Mouse (Mus musculus): Measurements from ENCODE around the gene Rabgef1.
A peak's percentile ranks its signal among the peaks of the same experiment; 100 is the strongest.
"Not testable (repeated sequence)": the region's sequence is repeated elsewhere in the genome, so short reads cannot be mapped to it uniquely, and the experiment has no call there.

The Rabgef1 gene

DNA sequence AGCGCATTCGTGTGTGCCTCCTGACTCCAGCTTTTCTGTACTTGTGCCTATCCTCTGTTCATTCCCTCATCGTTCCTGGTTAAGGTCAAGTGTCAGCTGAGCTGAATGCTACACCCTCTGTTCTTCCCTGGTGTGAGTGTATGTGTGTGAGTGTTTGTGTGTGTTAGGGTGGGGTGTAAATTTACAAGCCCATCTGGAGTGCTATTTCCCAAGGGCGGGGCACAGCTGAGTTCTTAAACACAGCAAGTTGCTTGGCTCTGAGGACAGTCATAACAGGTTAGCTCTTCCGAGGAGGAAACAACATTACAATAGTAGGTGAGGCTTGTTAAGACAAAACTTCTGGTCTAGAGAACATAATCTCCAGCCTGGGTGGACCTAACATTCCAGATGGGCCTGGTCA, 46.7 kb downstream of the Rabgef1 start:
- no peak for DNase-seq

DNA sequence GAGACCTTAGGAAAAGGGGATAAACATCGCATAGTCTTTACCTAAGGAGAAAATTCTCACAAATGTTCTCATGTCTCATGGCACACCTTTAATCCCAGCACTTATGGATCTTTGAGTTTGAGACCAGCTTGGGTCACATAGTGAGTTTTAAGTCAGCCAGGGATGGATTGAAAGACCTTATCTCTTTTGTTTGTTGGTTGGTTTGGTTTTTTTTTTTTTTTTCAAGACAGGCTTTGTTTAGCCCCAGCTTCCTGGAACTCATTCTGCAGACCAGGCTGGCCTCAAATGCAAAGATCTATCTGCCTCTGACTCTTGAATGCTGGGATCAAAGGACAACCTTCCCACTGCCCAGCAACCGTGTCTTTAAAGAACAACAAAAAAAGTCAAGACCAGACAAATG, 49.7 kb downstream of the Rabgef1 start:
- no peak for DNase-seq

GRCm38 (mm10) chr5:130221760-130222145, 50.2 kb downstream of the Rabgef1 start:
- no peak for DNase-seq

DNA sequence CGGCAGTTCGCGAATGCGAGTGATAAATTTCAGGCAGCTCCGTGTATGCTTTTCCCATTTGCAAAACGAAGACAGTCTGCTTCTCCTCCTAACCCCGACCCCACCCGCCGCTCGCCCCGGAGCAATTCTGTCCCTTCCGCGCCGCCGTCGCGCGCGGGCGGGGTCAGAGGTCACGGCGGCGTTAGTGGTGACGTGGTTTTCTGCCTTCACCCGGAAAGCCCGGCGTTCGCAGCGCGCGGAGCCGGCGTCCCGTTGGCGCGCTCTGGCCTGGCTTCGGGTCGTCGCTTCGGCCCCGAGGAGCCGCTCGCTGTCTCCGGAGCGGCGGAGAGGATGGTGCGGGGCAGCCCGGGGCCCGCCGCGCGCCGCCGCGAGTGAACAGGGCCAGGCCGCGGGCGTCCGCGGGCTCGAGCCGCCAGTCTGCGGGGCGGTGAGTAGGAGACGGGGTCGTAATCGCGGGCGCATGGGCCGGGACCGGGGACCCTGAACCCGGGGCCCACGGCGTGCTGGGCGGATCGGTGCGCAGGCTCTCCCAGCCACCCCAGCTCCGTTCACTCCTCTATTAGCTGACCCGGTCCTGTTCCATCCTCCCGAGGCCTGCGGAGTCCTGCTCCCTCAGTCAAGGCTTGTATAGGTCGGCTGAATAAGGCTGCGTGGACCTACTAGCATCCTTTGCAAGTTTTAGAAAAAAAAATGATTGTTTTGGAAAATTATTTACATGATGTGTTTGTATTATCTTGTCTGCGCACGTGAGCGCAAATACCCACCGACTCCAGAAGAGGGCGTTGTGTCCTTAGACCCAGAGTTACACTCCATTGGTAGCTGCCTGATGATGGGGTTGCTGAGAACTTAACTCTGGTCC, 50.8 kb downstream of the Rabgef1 start:
- DNase-seq: peak; percentile 94

- DNase-seq: no peak
These were observed 55.2 kb downstream of the Rabgef1 start for GRCm38 (mm10) chr5:130226790-130227189.

- DNase-seq: no peak
These were observed 56.5 kb downstream of the Rabgef1 start for GRCm38 (mm10) chr5:130228120-130228519.

- no peak for DNase-seq
These were observed 64.7 kb downstream of the Rabgef1 start for GRCm38 (mm10) chr5:130236302-130236701.

GRCm38 (mm10) chr5:130239236-130239635, 67.6 kb downstream of the Rabgef1 start:
- no peak for DNase-seq

GRCm38 (mm10) chr5:130239856-130240255, 68.3 kb downstream of the Rabgef1 start:
- DNase-seq: no peak

GRCm38 (mm10) chr5:130241426-130241825, 69.8 kb downstream of the Rabgef1 start:
- DNase-seq: no peak

DNA sequence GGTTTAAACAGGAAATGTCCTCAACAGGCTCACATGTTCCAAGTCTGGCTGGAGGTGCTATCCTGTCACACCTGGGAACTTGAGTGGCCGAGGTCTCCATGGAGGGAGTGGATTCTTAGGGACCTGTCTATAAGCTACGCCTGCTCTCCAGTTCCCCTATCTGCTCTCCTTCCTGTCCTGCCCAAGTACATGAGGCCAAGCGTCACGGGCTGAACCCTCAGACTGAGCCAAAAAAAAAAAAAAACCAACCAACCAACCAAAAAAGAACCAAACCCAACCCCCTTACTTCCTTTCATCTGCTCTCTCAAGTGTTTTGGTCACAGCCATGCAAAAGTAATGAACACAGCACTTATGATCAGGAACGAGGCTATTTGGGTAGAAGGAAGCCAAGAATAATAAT, 76.2 kb downstream of the Rabgef1 start:
- DNase-seq: no peak

DNA sequence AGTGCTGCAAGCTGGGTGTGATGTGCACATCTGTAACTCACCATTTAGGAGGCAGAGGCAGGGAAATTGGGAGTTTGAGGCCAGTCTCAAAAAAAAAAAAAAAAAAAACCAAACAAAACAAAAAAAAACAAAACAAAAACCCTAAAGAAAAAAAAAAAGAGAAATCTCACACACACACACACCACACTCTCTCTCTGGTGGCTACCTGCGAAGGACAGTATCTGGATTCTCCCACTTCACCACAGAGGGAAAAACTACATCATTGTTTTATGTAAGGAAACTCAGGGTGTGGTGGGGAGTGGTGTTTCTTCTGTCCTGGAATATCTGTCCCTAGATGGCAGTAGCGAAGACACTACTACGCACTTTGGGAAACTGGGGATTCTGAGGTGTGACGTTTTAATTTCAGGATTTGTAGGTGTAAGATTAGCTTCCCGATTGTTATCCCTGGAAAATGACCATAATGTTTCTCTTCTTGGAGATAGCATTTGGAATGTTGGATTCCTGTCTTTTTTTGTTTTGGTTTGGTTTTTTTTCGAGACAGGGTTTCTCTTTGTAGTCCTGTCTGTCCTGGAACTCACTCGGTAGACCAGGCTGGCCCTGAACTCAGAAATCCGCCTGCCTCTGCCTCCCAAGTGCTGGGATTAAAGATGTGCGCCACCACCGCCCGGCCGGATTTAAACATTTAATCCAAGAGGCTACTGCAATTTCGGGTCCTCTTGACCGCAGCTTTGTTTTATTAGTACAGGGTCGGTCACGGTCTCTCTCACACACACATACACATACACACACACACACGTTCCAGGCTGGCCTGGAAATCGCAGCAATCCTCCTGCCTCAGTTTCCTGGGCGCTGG, 82.8 kb downstream of the Rabgef1 start:
- DNase-seq: peak; percentile 39

DNA sequence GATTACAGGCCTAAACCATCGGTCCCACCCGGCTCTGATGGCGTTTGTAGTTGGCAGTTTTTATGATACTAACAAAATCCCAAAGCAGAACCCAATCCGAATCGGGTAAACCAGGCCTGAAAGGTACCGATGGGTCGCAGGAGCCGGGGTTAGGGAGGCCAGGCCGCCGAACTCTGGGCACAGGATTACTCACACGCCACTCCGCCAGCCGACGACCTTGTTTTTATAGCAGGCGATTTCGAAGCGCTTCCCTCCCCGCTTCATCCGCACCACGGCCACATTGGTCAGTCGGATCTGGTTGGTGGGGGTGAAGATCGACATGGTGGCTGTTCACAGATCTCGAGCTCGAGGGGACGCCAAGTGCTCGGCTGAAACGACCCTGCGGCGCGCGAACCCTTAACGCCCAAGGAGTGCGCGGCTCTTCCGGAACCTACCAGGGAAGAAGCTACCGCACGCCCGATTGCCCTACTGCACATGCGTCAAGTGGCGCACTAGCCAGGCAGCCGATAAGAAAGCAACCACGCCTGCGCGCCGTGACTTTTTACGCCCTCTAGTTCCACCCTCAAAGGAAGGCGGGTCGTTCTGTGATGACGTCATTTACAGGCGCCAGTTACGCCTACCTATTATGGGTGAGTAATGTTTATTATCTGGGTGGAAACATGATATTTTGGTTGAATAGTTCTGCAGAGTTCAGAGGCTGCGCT, 83.6 kb downstream of the Rabgef1 start, which contains the start of the genes Sbds and Tyw1:
TSS of gene Sbds (minus strand) at position 514 of the 704 bp plus-strand sequence.
TSS of gene Tyw1 (plus strand) at position 603 of the 704 bp plus-strand sequence.
- peak; percentile 98 for DNase-seq

- not testable (repeated sequence) for DNase-seq
These were observed 84.4 kb downstream of the Rabgef1 start for GRCm38 (mm10) chr5:130255799-130256525.

GRCm38 (mm10) chr5:130256678-130257271, 85.2 kb downstream of the Rabgef1 start:
- peak; percentile 96 for DNase-seq

GRCm38 (mm10) chr5:130257303-130257702, 85.7 kb downstream of the Rabgef1 start:
- DNase-seq: no peak

DNA sequence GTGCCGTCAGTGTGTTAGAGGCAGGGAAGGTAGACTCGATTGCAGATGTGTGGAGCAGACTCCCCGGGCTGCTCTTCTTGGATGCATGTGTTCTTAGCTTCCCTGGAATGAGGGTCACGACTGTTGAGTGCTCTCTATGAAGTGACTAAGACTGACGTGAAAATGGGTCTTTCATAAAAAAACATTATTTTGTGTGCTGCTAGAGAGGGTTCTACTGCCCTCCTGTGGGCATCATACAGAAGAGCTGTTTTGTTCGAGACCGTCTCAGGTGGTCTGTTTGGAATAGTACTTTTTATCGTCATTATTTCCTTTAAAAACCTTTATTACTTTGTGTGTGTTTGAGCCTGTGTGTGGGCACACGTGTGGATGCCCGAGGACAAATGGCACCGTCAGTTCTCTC, 91.9 kb downstream of the Rabgef1 start:
- DNase-seq: no peak
